Mouse (Mus musculus) hindbrain, embryonic 16.5 days (tissue): ENCODE data around the gene Prr27. TPM values are rescaled to one million over a fixed set of nuclear protein-coding genes. Genes with fewer than 3 reads are reported as not detected.

Source experiments
- polyA plus RNA-seq: library from polyadenylated mRNA; unstranded; fragments of >200 nt; fragmentation: Nextera tagmentation; extraction: Ambion mirVana; gene quantifications from 2 replicates; pipeline ENCODE4 v1.2.1, GENCODE M21; 2015

Prr27 gene
- polyA plus RNA-seq, 1 experiment from 2014 or later: not detected

Other genes with a start within 250 kb of the Prr27 start
- not detected in 2 replicates for gene Sult1e1, start 234.1 kb upstream of the Prr27 start, polyA plus RNA-seq
- gene Csn1s1, start 159.5 kb upstream of the Prr27 start, polyA plus RNA-seq: not detected in 2 replicates
- gene Csn2, start 126.1 kb upstream of the Prr27 start, polyA plus RNA-seq: not detected in 2 replicates
- gene Csn1s2a, start 51.1 kb upstream of the Prr27 start, polyA plus RNA-seq: not detected in 2 replicates
- not detected in 2 replicates for gene Csn1s2b, start 17.6 kb upstream of the Prr27 start, polyA plus RNA-seq
- not detected in 2 replicates for gene Odam, start 59.3 kb downstream of the Prr27 start, polyA plus RNA-seq
- not detected in 2 replicates for gene Csn3, start 99.9 kb downstream of the Prr27 start, polyA plus RNA-seq
- not detected in 2 replicates for gene 2310003L06Rik, start 143.8 kb downstream of the Prr27 start, polyA plus RNA-seq
- not detected in 2 replicates for gene Gm28434, start 143.8 kb downstream of the Prr27 start, polyA plus RNA-seq
- gene Cabs1, start 153.8 kb downstream of the Prr27 start, polyA plus RNA-seq: not detected in 2 replicates
- not detected in 2 replicates for gene Smr3a, start 176.9 kb downstream of the Prr27 start, polyA plus RNA-seq